Mouse (Mus musculus): ENCODE results near the gene Cygb. TPM values are rescaled to one million over a fixed set of nuclear protein-coding genes. Genes with fewer than 3 reads are reported as not detected.
"Not testable (repeated sequence)": the region's sequence is repeated elsewhere in the genome, so short reads cannot be mapped to it uniquely, and the experiment has no call there.

Cygb gene
- polyA plus RNA-seq, 1 experiment from 2014 or later = 29.3 TPM

- no peaks in the 10 kb centered on the region for H3K4me1 ChIP-seq (ENCODE audit: control insufficient read depth, insufficient read depth, low read length)
- no peaks in the 10 kb centered on the region for H3K9me3 ChIP-seq (replicated peaks; ENCODE audit: control insufficient read depth, low read length, poor library complexity, severe bottlenecking)
- no peak overlapping the region for H3K4me3 ChIP-seq (ENCODE audit: low read depth, low read length)
- 78% methylated on average over 7 of the region's 7 CpGs for WGBS
- no peak for ATAC-seq
- peaks cover under 1% of the 10 kb centered on the region; the same call in 1 of the 2 replicates for H3K27me3 ChIP-seq (ENCODE audit: control insufficient read depth, insufficient read depth, low read depth, low read length)
- H3K27ac ChIP-seq (ENCODE audit: low read length) = no peak overlapping the region
- H3K36me3 ChIP-seq (ENCODE audit: control insufficient read depth, insufficient read depth, low read length) = no peaks in the 10 kb centered on the region
- no peak overlapping the region for H3K9ac ChIP-seq (ENCODE audit: low read depth, low read length)
- no peak overlapping the region for H3K4me2 ChIP-seq (ENCODE audit: low read length)
These were observed 36.5 kb downstream of the Cygb start for GRCm38 (mm10) chr11:116617641-116618040.

- 83% methylated on average over 10 of the region's 10 CpGs for WGBS
- ATAC-seq = no peak
- no peak overlapping the region for H3K27ac ChIP-seq (ENCODE audit: low read length)
- H3K36me3 ChIP-seq (ENCODE audit: control insufficient read depth, insufficient read depth, low read length) = no peaks in the 10 kb centered on the region
- no peaks in the 10 kb centered on the region for H3K9me3 ChIP-seq (replicated peaks; ENCODE audit: control insufficient read depth, low read length, poor library complexity, severe bottlenecking)
- H3K9ac ChIP-seq (ENCODE audit: low read depth, low read length) = no peak overlapping the region
- H3K4me3 ChIP-seq (ENCODE audit: low read depth, low read length) = no peak overlapping the region
- H3K4me2 ChIP-seq (ENCODE audit: low read length) = no peak overlapping the region
- no peaks in the 10 kb centered on the region for H3K27me3 ChIP-seq (ENCODE audit: control insufficient read depth, insufficient read depth, low read depth, low read length)
- no peaks in the 10 kb centered on the region for H3K4me1 ChIP-seq (ENCODE audit: control insufficient read depth, insufficient read depth, low read length)
These were observed 37.5 kb downstream of the Cygb start for GRCm38 (mm10) chr11:116616438-116617118.

- no peak overlapping the region for H3K27ac ChIP-seq (ENCODE audit: low read length)
- no peaks in the 10 kb centered on the region for H3K4me1 ChIP-seq (ENCODE audit: control insufficient read depth, insufficient read depth, low read length)
- WGBS = 56% methylated on average over 15 of the region's 15 CpGs
- H3K36me3 ChIP-seq (ENCODE audit: control insufficient read depth, insufficient read depth, low read length) = no peaks in the 10 kb centered on the region
- no peaks in the 10 kb centered on the region for H3K9me3 ChIP-seq (replicated peaks; ENCODE audit: control insufficient read depth, low read length, poor library complexity, severe bottlenecking)
- H3K4me2 ChIP-seq (ENCODE audit: low read length) = no peak overlapping the region
- H3K4me3 ChIP-seq (ENCODE audit: low read depth, low read length) = no peak overlapping the region
- H3K9ac ChIP-seq (ENCODE audit: low read depth, low read length) = no peak overlapping the region
- ATAC-seq = no peak
- no peaks in the 10 kb centered on the region for H3K27me3 ChIP-seq (ENCODE audit: control insufficient read depth, insufficient read depth, low read depth, low read length)
These were observed 38.2 kb downstream of the Cygb start for GRCm38 (mm10) chr11:116615735-116616437.

- Histone ChIP-seq H3K27me3 (ENCODE audit: control insufficient read depth, insufficient read depth, low read depth, low read length) (no peaks in the 10 kb centered on the region), H3K9ac (ENCODE audit: low read depth, low read length) (no peak overlapping the region), H3K4me2 (ENCODE audit: low read length) (no peak overlapping the region), H3K27ac (ENCODE audit: low read length) (no peak overlapping the region), H3K4me1 (ENCODE audit: control insufficient read depth, insufficient read depth, low read length) (no peaks in the 10 kb centered on the region), H3K9me3 (replicated peaks; ENCODE audit: control insufficient read depth, low read length, poor library complexity, severe bottlenecking) (no peaks in the 10 kb centered on the region), H3K36me3 (ENCODE audit: control insufficient read depth, insufficient read depth, low read length) (no peaks in the 10 kb centered on the region), H3K4me3 (ENCODE audit: low read depth, low read length) (no peak overlapping the region)
- no peak for ATAC-seq
- 93% methylated on average over 6 of the region's 6 CpGs for WGBS
These were observed 40.9 kb downstream of the Cygb start for GRCm38 (mm10) chr11:116613234-116613633.

GRCm38 (mm10) chr11:116612554-116612953, 41.6 kb downstream of the Cygb start:
- no peaks in the 10 kb centered on the region for H3K4me1 ChIP-seq (ENCODE audit: control insufficient read depth, insufficient read depth, low read length)
- no peak overlapping the region for H3K27ac ChIP-seq (ENCODE audit: low read length)
- no peak overlapping the region for H3K4me3 ChIP-seq (ENCODE audit: low read depth, low read length)
- H3K27me3 ChIP-seq (ENCODE audit: control insufficient read depth, insufficient read depth, low read depth, low read length) = no peaks in the 10 kb centered on the region
- H3K9me3 ChIP-seq (replicated peaks; ENCODE audit: control insufficient read depth, low read length, poor library complexity, severe bottlenecking) = no peaks in the 10 kb centered on the region
- H3K4me2 ChIP-seq (ENCODE audit: low read length) = no peak overlapping the region
- no peak overlapping the region for H3K9ac ChIP-seq (ENCODE audit: low read depth, low read length)
- ATAC-seq = no peak
- H3K36me3 ChIP-seq (ENCODE audit: control insufficient read depth, insufficient read depth, low read length) = no peaks in the 10 kb centered on the region
- 79% methylated on average over 1 of the region's 1 CpGs for WGBS

- WGBS = 92% methylated on average over 9 of the region's 9 CpGs
These were observed 42.2 kb downstream of the Cygb start for GRCm38 (mm10) chr11:116611883-116612282.

GRCm38 (mm10) chr11:116611168-116611567, 42.9 kb downstream of the Cygb start:
- not testable (repeated sequence) for H3K9me3 ChIP-seq (replicated peaks; ENCODE audit: control insufficient read depth, low read length, poor library complexity, severe bottlenecking); H3K4me1 ChIP-seq (ENCODE audit: control insufficient read depth, insufficient read depth, low read length); H3K27me3 ChIP-seq (ENCODE audit: control insufficient read depth, insufficient read depth, low read depth, low read length); ATAC-seq; H3K4me3 ChIP-seq (ENCODE audit: low read depth, low read length); H3K27ac ChIP-seq (ENCODE audit: low read length); H3K9ac ChIP-seq (ENCODE audit: low read depth, low read length); H3K4me2 ChIP-seq (ENCODE audit: low read length); H3K36me3 ChIP-seq (ENCODE audit: control insufficient read depth, insufficient read depth, low read length)
- 86% methylated on average over 8 of the region's 9 CpGs for WGBS

More at GRCm38 (mm10) chr11:116611883-116612282, 42.2 kb downstream of the Cygb start:
- H3K4me1 ChIP-seq (ENCODE audit: control insufficient read depth, insufficient read depth, low read length) = no peaks in the 10 kb centered on the region
- no peaks in the 10 kb centered on the region for H3K9me3 ChIP-seq (replicated peaks; ENCODE audit: control insufficient read depth, low read length, poor library complexity, severe bottlenecking)
- ATAC-seq = no peak
- no peaks in the 10 kb centered on the region for H3K36me3 ChIP-seq (ENCODE audit: control insufficient read depth, insufficient read depth, low read length)
- no peak overlapping the region for H3K27ac ChIP-seq (ENCODE audit: low read length)
- H3K27me3 ChIP-seq (ENCODE audit: control insufficient read depth, insufficient read depth, low read depth, low read length) = no peaks in the 10 kb centered on the region
- no peak overlapping the region for H3K9ac ChIP-seq (ENCODE audit: low read depth, low read length)
- H3K4me2 ChIP-seq (ENCODE audit: low read length) = no peak overlapping the region
- H3K4me3 ChIP-seq (ENCODE audit: low read depth, low read length) = no peak overlapping the region

- ATAC-seq = no peak
- Histone ChIP-seq H3K27me3 (ENCODE audit: control insufficient read depth, insufficient read depth, low read depth, low read length) (no peaks in the 10 kb centered on the region), H3K4me2 (ENCODE audit: low read length) (no peak overlapping the region), H3K36me3 (ENCODE audit: control insufficient read depth, insufficient read depth, low read length) (no peaks in the 10 kb centered on the region), H3K4me3 (ENCODE audit: low read depth, low read length) (no peak overlapping the region), H3K9ac (ENCODE audit: low read depth, low read length) (no peak overlapping the region), H3K4me1 (ENCODE audit: control insufficient read depth, insufficient read depth, low read length) (no peaks in the 10 kb centered on the region), H3K9me3 (replicated peaks; ENCODE audit: control insufficient read depth, low read length, poor library complexity, severe bottlenecking) (no peaks in the 10 kb centered on the region), H3K27ac (ENCODE audit: low read length) (no peak overlapping the region)
- WGBS = 91% methylated on average over 15 of the region's 15 CpGs
These were observed 44.0 kb downstream of the Cygb start for GRCm38 (mm10) chr11:116609965-116610630.

- Histone ChIP-seq H3K4me2 (ENCODE audit: low read length) (no peak overlapping the region), H3K9ac (ENCODE audit: low read depth, low read length) (no peak overlapping the region), H3K27ac (ENCODE audit: low read length) (no peak overlapping the region), H3K4me3 (ENCODE audit: low read depth, low read length) (no peak overlapping the region), H3K36me3 (ENCODE audit: control insufficient read depth, insufficient read depth, low read length) (no peaks in the 10 kb centered on the region), H3K9me3 (replicated peaks; ENCODE audit: control insufficient read depth, low read length, poor library complexity, severe bottlenecking) (no peaks in the 10 kb centered on the region), H3K4me1 (ENCODE audit: control insufficient read depth, insufficient read depth, low read length) (no peaks in the 10 kb centered on the region), H3K27me3 (ENCODE audit: control insufficient read depth, insufficient read depth, low read depth, low read length) (no peaks in the 10 kb centered on the region)
- 79% methylated on average over 3 of the region's 3 CpGs for WGBS
- no peak for ATAC-seq
These were observed 46.4 kb downstream of the Cygb start for GRCm38 (mm10) chr11:116607717-116608116.

Measured in midbrain, embryonic 16.5 days (tissue).